Mouse (Mus musculus) embryo, embryonic 11.5 days (tissue): Measurements from ENCODE around the gene 1700003E16Rik.
"Not testable (repeated sequence)": the region's sequence is repeated elsewhere in the genome, so short reads cannot be mapped to it uniquely, and the experiment has no call there.

Source experiments
- DNase-seq: peaks from one replicate; pipeline ENCODE4 v3.0.0-alpha.2; 2012; ENCODE audit warnings: low read depth, low spot score

Gene 1700003E16Rik

GRCm38 (mm10) chr6:83159456-83159855, 3.3 kb downstream of the 1700003E16Rik start:
- DNase-seq: not testable (repeated sequence)

GRCm38 (mm10) chr6:83161442-83161841, 5.2 kb downstream of the 1700003E16Rik start:
- no peak for DNase-seq

- no peak for DNase-seq
Observed at GRCm38 (mm10) chr6:83161921-83162641, 5.9 kb downstream of the 1700003E16Rik start.

GRCm38 (mm10) chr6:83162701-83163100, 6.5 kb downstream of the 1700003E16Rik start:
- DNase-seq: peak; percentile 67

- no peak for DNase-seq
Observed at GRCm38 (mm10) chr6:83165026-83165606, 8.9 kb downstream of the 1700003E16Rik start.

- peak; percentile 91 for DNase-seq
Observed at GRCm38 (mm10) chr6:83165607-83166242, 9.5 kb downstream of the 1700003E16Rik start, which contains the start of gene Dctn1. Gene Dctn1, plus strand, starts transcription at chr6:83165920.

- no peak for DNase-seq
Observed at GRCm38 (mm10) chr6:83166243-83166630, 10.0 kb downstream of the 1700003E16Rik start.

- no peak for DNase-seq
Observed at GRCm38 (mm10) chr6:83169872-83170271, 13.7 kb downstream of the 1700003E16Rik start.

GRCm38 (mm10) chr6:83171063-83171462, 14.9 kb downstream of the 1700003E16Rik start:
- no peak for DNase-seq

GRCm38 (mm10) chr6:83172240-83172920, 16.2 kb downstream of the 1700003E16Rik start:
- DNase-seq: no peak

GRCm38 (mm10) chr6:83175996-83176395, 19.8 kb downstream of the 1700003E16Rik start:
- DNase-seq: no peak

- DNase-seq: no peak
Observed at GRCm38 (mm10) chr6:83179390-83180117, 23.4 kb downstream of the 1700003E16Rik start.

GRCm38 (mm10) chr6:83180605-83181004, 24.4 kb downstream of the 1700003E16Rik start:
- no peak for DNase-seq

GRCm38 (mm10) chr6:83184858-83185435, 28.7 kb downstream of the 1700003E16Rik start:
- no peak for DNase-seq

- DNase-seq: no peak
Observed at GRCm38 (mm10) chr6:83185895-83186861, 30.0 kb downstream of the 1700003E16Rik start.

- DNase-seq: no peak
Observed at GRCm38 (mm10) chr6:83186946-83187345, 30.7 kb downstream of the 1700003E16Rik start.

- DNase-seq: no peak
Observed at GRCm38 (mm10) chr6:83193571-83193970, 37.4 kb downstream of the 1700003E16Rik start.

GRCm38 (mm10) chr6:83197345-83198004, 41.3 kb downstream of the 1700003E16Rik start:
- DNase-seq: no peak

- no peak for DNase-seq
Observed at GRCm38 (mm10) chr6:83203320-83203719, 47.1 kb downstream of the 1700003E16Rik start.
